Mouse (Mus musculus): ENCODE results near the gene Srsf2. TPM values are rescaled to one million over a fixed set of nuclear protein-coding genes. Genes with fewer than 3 reads are reported as not detected.
"Not testable (repeated sequence)": the region's sequence is repeated elsewhere in the genome, so short reads cannot be mapped to it uniquely, and the experiment has no call there.

Gene Srsf2
- polyA plus RNA-seq, 1 experiment, result 306 TPM

DNA sequence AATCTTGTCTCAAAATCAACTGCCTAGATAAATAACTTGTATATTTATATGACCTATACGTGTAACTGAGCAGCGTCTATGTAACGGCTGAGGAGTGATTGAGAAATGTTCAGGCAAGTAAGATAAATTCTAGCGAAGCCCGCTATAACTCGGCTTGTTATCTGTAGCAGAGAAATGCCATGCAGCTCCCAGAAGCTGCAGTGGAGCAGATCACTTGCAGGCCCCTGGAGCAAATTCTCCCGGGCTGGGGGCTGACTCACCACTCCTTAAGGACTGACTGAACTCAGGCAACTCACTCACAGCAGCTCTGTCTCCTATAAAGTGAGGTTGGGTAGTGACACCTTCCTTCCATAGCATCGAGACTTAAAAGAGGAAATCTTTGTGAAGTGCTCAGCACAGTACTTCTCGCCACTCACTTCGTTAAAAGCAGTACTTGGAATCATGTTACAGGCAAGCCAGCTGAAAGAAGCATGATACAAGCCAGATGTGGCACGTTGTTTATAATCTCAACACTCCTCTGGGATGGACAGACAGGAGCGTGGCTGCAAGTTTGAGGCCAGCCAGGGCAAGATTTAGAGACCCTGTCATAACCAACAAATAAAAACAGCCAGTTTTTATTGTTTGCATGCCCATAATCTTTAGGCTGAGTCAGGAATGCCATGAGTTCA, 4.4 kb upstream of the Srsf2 start:
- H3K4me3 ChIP-seq (ENCODE audit: insufficient read depth, low read length), result no peak overlapping the region
- no peak for TF ChIP-seq POLR2A (IDR thresholded peaks at IDR 0.05; ENCODE audit: low read depth, low read length)
- TF ChIP-seq CTCF (IDR thresholded peaks at IDR 0.05; ENCODE audit: borderline replicate concordance, insufficient read depth, low read length), result no peak
- peaks cover 6% of the 10 kb centered on the region for H3K4me1 ChIP-seq (ENCODE audit: control insufficient read depth, insufficient read depth, low read length)
- peak overlapping the region; percentile 20; the same call in 1 of the 2 replicates for H3K27ac ChIP-seq (ENCODE audit: insufficient read depth, low read length)

GRCm38 (mm10) chr11:116854279-116854678, 1.4 kb upstream of the Srsf2 start:
- peak overlapping the region; percentile 84 for H3K4me3 ChIP-seq (ENCODE audit: insufficient read depth, low read length)
- peaks cover 6% of the 10 kb centered on the region for H3K4me1 ChIP-seq (ENCODE audit: control insufficient read depth, insufficient read depth, low read length)
- TF ChIP-seq POLR2A (IDR thresholded peaks at IDR 0.05; ENCODE audit: low read depth, low read length) (no peak), CTCF (IDR thresholded peaks at IDR 0.05; ENCODE audit: borderline replicate concordance, insufficient read depth, low read length) (no peak)
- H3K27ac ChIP-seq (ENCODE audit: insufficient read depth, low read length), result peak overlapping the region; percentile 47

DNA sequence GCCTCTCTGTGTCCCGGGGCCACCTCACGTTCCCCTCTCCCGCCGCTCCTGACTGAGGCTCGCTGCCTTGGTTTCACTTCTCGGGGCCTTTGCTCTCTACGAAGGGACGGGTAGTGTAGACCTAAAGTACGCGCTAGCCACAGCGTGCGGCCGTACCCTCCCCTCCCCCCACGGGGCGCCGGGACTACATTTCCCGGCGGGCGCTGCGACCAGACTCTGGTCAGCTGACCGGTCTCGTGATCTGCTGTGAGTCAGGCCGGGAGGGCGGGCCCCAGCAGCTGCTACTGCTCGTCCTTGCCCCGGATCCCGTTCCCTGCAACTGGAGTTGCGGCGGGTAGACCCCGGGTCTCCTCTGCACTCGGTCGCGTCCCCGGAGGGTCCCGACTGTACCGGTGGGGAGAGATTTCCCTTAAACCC, 626 bp upstream of the Srsf2 start:
- H3K4me3 ChIP-seq (ENCODE audit: insufficient read depth, low read length), result peak overlapping the region; percentile 84
- H3K27ac ChIP-seq (ENCODE audit: insufficient read depth, low read length), result peak overlapping the region; percentile 95

DNA sequence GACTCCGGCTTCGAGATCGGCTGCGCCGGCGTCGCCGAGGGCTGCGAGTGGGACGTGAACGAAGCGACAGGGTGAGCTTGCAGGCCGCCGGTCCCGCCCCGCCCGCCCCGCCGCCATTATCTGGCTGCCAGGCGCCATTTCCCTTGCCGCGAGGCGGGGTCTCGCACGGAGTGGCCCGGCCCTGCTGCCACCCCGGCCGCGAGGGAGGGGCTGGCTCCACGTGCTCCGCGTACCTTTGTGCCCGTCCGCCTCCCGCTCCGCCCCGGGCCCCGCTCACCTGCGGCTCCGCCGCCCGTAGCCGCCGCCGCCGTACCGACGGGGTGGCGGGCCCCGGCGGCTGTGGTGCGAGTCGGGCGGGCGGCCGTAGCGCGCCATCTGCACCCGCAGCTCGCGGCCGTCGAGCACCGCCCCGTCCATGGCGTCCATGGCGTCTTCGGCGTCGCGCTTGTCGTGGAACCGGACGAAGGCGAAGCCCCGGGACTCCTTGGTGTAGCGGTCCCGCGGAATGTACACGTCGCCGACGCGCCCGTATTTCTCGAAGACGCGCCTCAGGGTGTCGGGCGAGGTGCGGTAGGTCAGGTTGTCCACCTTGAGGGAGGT, 503 bp downstream of the Srsf2 start, which contains the start of gene Mfsd11:
TSS of gene Mfsd11 (plus strand) at position 150 of the 600 bp plus-strand sequence.
- Histone ChIP-seq H3K4me3 (ENCODE audit: insufficient read depth, low read length) (peak within 1 kb of the TSS; percentile 96), H3K4me1 (ENCODE audit: control insufficient read depth, insufficient read depth, low read length) (peaks cover 5% of the 10 kb centered on the region), H3K27ac (ENCODE audit: insufficient read depth, low read length) (peak within 1 kb of the TSS; percentile 95)
- TF ChIP-seq CTCF (IDR thresholded peaks at IDR 0.05; ENCODE audit: borderline replicate concordance, insufficient read depth, low read length), result no peak
- 0 out of 2 replicates have a peak, but pooled peaks have one; percentile 36 for TF ChIP-seq POLR2A (IDR thresholded peaks at IDR 0.05; ENCODE audit: low read depth, low read length)

More for the DNA sequence above, 626 bp upstream of the Srsf2 start:
- peaks cover 7% of the 10 kb centered on the region for H3K4me1 ChIP-seq (ENCODE audit: control insufficient read depth, insufficient read depth, low read length)
- peak; percentile 84 for TF ChIP-seq POLR2A (IDR thresholded peaks at IDR 0.05; ENCODE audit: low read depth, low read length)
- no peak for TF ChIP-seq CTCF (IDR thresholded peaks at IDR 0.05; ENCODE audit: borderline replicate concordance, insufficient read depth, low read length)

- H3K4me1 ChIP-seq (ENCODE audit: control insufficient read depth, insufficient read depth, low read length), result peaks cover 2% of the 10 kb centered on the region; the same call in 1 of the 2 replicates
- H3K27ac ChIP-seq (ENCODE audit: insufficient read depth, low read length), result peak overlapping the region; percentile 53
- peak overlapping the region; percentile 96 for H3K4me3 ChIP-seq (ENCODE audit: insufficient read depth, low read length)
- TF ChIP-seq POLR2A (IDR thresholded peaks at IDR 0.05; ENCODE audit: low read depth, low read length), result peak; percentile 12; the same call in 1 of the 2 replicates
- TF ChIP-seq CTCF (IDR thresholded peaks at IDR 0.05; ENCODE audit: borderline replicate concordance, insufficient read depth, low read length), result no peak
Observed at GRCm38 (mm10) chr11:116851576-116852290, 1.2 kb downstream of the Srsf2 start.

GRCm38 (mm10) chr11:116850833-116851477, 1.9 kb downstream of the Srsf2 start:
- no peak overlapping the region for H3K27ac ChIP-seq (ENCODE audit: insufficient read depth, low read length)
- TF ChIP-seq POLR2A (IDR thresholded peaks at IDR 0.05; ENCODE audit: low read depth, low read length) (no peak), CTCF (IDR thresholded peaks at IDR 0.05; ENCODE audit: borderline replicate concordance, insufficient read depth, low read length) (no peak)
- peaks cover 2% of the 10 kb centered on the region; the same call in 1 of the 2 replicates for H3K4me1 ChIP-seq (ENCODE audit: control insufficient read depth, insufficient read depth, low read length)
- peak overlapping the region; percentile 96 for H3K4me3 ChIP-seq (ENCODE audit: insufficient read depth, low read length)

DNA sequence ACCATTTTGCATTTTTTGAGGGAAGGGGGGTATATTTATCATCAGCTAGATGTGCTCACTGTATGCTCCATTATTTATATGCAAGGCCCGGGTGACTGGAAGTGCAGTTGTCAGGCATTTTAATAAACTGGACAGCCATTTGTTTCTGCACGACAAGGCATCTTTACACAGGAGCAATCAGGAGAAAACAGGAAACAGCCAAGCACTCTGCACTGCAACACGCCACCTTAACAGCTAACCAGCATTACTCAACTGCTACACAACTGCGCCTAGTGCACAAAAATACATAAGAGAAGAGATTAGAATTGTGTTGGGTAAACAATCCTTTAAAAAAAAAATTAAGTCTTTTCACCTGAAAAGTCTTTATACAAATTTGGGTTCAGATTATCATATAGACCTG, 2.8 kb downstream of the Srsf2 start:
- TF ChIP-seq POLR2A (IDR thresholded peaks at IDR 0.05; ENCODE audit: low read depth, low read length) (no peak), CTCF (IDR thresholded peaks at IDR 0.05; ENCODE audit: borderline replicate concordance, insufficient read depth, low read length) (no peak)
- Histone ChIP-seq H3K4me1 (ENCODE audit: control insufficient read depth, insufficient read depth, low read length) (peaks cover 2% of the 10 kb centered on the region; the same call in 1 of the 2 replicates), H3K4me3 (ENCODE audit: insufficient read depth, low read length) (peak overlapping the region; percentile 73), H3K27ac (ENCODE audit: insufficient read depth, low read length) (no peak overlapping the region)

GRCm38 (mm10) chr11:116849587-116849986, 3.3 kb downstream of the Srsf2 start:
- no peak for TF ChIP-seq POLR2A (IDR thresholded peaks at IDR 0.05; ENCODE audit: low read depth, low read length)
- H3K27ac ChIP-seq (ENCODE audit: insufficient read depth, low read length), result no peak overlapping the region
- peaks cover 2% of the 10 kb centered on the region; the same call in 1 of the 2 replicates for H3K4me1 ChIP-seq (ENCODE audit: control insufficient read depth, insufficient read depth, low read length)
- no peak overlapping the region for H3K4me3 ChIP-seq (ENCODE audit: insufficient read depth, low read length)

DNA sequence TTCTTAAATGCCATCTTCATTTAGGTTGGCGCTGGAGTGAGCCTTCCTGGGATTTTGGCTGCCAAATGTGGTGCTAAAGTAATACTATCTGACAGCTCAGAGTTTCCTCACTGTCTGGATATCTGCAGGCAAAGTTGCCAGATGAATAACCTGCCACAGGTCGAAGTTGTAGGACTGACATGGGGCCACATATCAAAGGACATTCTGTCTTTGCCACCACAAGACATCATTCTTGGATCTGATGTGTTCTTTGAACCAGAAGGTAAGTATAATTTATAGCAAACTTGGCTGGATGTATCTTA, 4.1 kb downstream of the Srsf2 start:
- H3K27ac ChIP-seq (ENCODE audit: insufficient read depth, low read length), result not testable (repeated sequence)

More for the DNA sequence above, 4.1 kb downstream of the Srsf2 start:
- not testable (repeated sequence) for H3K4me1 ChIP-seq (ENCODE audit: control insufficient read depth, insufficient read depth, low read length); H3K4me3 ChIP-seq (ENCODE audit: insufficient read depth, low read length)
